Mouse (Mus musculus) olfactory bulb, adult 2 months (tissue): ENCODE data around the gene Ccdc3. TPM values are rescaled to one million over a fixed set of nuclear protein-coding genes. Genes with fewer than 3 reads are reported as not detected.
"Not testable (repeated sequence)": the region's sequence is repeated elsewhere in the genome, so short reads cannot be mapped to it uniquely, and the experiment has no call there.

Experiments used
- H3K27ac ChIP-seq: fragments of 200-500 bp; 2 replicates; pipeline ENCODE4 v1.5.1; 2012; ENCODE audit warnings: low read depth, low read length; ENCODE audit not compliant: insufficient read depth
- H3K4me1 ChIP-seq: fragments of 200-500 bp; 2 replicates; pipeline ENCODE4 v1.6.1; 2012; ENCODE audit warnings: low read length; ENCODE audit not compliant: control insufficient read depth, insufficient read depth
- H3K4me3 ChIP-seq: fragments of 200-500 bp; 2 replicates; pipeline ENCODE4 v1.5.1; 2012; ENCODE audit warnings: mild to moderate bottlenecking, low read depth, low read length, moderate library complexity; ENCODE audit not compliant: insufficient read depth
- CTCF ChIP-seq: fragments of 200-500 bp; IDR thresholded peaks from 2 replicates; pipeline ENCODE4 v1.5.1; 2012; ENCODE audit warnings: low read depth, mild to moderate bottlenecking, low read length, moderate library complexity; ENCODE audit not compliant: insufficient read depth
- POLR2A ChIP-seq: fragments of 200-500 bp; IDR thresholded peaks from 2 replicates; pipeline ENCODE4 v1.6.1; 2012; ENCODE audit warnings: mild to moderate bottlenecking, low read depth, low read length, moderate library complexity; ENCODE audit not compliant: insufficient read depth
- WGBS: fragments of 180-500 bp; shearing (Covaris S2); methylation state at CpG from one replicate; pipeline ENCODE4 v1.1.7; 2018; 5-methylcytosine and 5-hydroxymethylcytosine counted together
- polyA plus RNA-seq: library from polyadenylated mRNA; stranded (reverse); fragments of >200 nt; gene quantifications from 2 replicates; pipeline ENCODE4 v1.2.4, GENCODE M21; 2012; ENCODE audit warnings: low replicate concordance; ENCODE audit not compliant: missing spikeins, insufficient read depth, insufficient read length

The Ccdc3 gene
- not detected in 2 replicates for polyA plus RNA-seq

DNA sequence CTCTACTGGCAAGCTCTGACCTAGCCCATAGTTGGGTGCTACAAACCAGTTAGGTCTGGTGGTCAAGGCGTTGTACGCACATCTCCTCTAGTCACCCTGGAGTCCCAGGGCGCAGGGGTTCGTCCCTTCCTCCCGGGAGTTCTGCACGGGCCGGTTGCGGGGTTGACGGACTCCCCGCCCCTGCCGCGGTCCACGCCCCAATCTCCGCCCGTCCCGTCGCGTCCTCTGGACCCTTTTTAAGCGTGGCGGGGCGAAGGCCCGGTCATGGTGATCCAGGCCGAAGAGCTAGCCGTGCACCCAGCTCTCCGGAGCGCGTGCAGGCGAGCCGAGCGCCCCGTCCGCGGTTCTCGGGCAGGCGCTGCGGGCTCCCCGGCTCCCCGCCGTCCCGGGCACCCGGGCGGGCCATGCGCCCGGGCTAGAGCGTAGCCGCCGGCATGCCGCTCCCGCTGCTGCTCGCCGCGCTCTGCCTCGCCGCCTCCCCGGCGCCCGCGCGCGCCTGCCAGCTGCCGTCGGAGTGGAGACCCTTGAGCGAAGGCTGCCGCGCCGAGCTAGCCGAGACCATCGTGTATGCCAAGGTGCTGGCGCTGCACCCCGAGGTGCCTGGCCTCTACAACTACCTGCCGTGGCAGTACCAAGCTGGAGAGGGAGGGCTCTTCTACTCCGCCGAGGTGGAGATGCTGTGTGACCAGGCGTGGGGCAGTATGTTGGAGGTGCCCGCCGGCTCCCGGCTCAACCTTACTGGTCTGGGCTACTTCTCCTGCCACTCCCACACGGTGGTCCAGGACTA, at the start of gene Ccdc3:
TSS of gene Ccdc3 (plus strand) at position 277 of the 787 bp plus-strand sequence.
- TF ChIP-seq CTCF (no peak), POLR2A (no peak)
- Histone ChIP-seq H3K4me1 (peaks cover 7% of the 10 kb centered on the region), H3K4me3 (peak within 1 kb of the TSS; percentile 43), H3K27ac (no peak within 1 kb of the TSS)
- WGBS: under 1% methylated on average over 77 of the region's 78 CpGs

DNA sequence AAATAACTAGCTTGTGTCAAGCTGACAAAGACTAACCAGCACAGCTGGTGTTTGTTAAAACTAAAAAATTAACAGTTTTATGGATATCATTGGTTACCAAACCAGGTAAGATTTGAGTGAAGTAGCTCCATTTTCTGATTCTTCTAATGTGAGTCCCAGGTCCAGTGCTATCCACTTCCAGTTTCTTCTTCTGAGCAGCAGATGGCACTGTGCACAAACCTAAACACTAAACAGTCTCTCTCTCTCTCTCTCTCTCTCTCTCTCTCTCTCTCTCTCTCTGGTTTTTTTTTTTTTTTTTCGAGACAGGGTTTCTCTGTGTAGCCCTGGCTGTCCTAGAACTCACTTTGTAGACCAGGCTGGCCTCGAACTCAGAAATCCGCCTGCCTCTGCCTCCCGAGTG, 47.2 kb upstream of the Ccdc3 start:
- H3K4me1 ChIP-seq, H3K4me3 ChIP-seq, H3K27ac ChIP-seq: not testable (repeated sequence)
- 65% methylated on average over 4 of the region's 4 CpGs for WGBS

GRCm38 (mm10) chr2:5094876-5095275, 42.7 kb upstream of the Ccdc3 start:
- TF ChIP-seq POLR2A (no peak), CTCF (no peak)
- Histone ChIP-seq H3K4me3 (no peak overlapping the region), H3K27ac (peak overlapping the region; percentile 50; the same call in 1 of the 2 replicates), H3K4me1 (peaks cover 6% of the 10 kb centered on the region)
- 38% methylated on average over 5 of the region's 5 CpGs for WGBS

DNA sequence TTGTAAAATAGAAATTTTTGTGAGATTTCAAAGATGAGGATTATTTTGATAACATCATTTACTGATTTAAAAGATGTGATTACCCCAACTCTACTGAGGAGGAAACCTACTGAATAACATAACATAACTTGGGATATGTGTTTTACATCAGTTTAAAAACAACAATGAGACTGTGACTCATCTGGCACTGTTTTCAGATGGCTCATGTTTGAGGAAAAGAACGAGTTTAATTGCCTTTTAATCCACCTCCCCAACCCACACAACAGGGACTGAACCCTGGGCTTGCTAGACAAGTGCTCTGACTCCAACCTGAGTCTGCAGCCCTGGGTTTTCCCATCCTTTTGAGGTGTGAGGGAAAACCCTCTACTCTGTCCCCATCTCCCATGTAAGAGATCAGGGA, 42.3 kb upstream of the Ccdc3 start:
- peaks cover 6% of the 10 kb centered on the region for H3K4me1 ChIP-seq
- no peak for TF ChIP-seq CTCF
- WGBS: 5% methylated on average over 1 of the region's 1 CpGs
- peak overlapping the region; percentile 45; the same call in 1 of the 2 replicates for H3K27ac ChIP-seq
- H3K4me3 ChIP-seq: no peak overlapping the region

GRCm38 (mm10) chr2:5097786-5098445, 39.7 kb upstream of the Ccdc3 start:
- H3K27ac ChIP-seq: no peak overlapping the region
- 46% methylated on average over 20 of the region's 20 CpGs for WGBS
- H3K4me3 ChIP-seq: no peak overlapping the region
- TF ChIP-seq CTCF (no peak), POLR2A (no peak)
- H3K4me1 ChIP-seq: peaks cover 6% of the 10 kb centered on the region

DNA sequence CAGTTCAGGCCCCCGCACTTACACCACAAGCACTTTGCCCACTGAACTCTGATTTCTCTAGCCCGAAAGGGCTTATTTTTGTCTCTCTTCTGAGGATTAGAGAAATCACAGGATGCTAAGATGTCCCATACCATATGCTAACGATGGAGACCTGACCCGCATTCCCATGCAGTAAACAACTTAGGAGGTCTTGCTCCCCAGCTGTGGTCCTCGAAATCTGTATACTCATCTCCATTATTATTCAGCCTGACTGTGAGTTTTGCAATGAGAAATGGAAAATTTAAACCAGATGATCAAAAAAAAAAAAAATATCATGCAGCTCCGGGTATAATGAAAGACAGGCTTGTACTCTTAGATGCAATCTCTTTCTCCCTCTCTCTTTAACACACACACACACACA, 38.4 kb upstream of the Ccdc3 start:
- Histone ChIP-seq H3K4me1 (peaks cover 6% of the 10 kb centered on the region), H3K4me3 (no peak overlapping the region), H3K27ac (no peak overlapping the region)
- TF ChIP-seq POLR2A: no peak
- 77% methylated on average over 6 of the region's 6 CpGs for WGBS

DNA sequence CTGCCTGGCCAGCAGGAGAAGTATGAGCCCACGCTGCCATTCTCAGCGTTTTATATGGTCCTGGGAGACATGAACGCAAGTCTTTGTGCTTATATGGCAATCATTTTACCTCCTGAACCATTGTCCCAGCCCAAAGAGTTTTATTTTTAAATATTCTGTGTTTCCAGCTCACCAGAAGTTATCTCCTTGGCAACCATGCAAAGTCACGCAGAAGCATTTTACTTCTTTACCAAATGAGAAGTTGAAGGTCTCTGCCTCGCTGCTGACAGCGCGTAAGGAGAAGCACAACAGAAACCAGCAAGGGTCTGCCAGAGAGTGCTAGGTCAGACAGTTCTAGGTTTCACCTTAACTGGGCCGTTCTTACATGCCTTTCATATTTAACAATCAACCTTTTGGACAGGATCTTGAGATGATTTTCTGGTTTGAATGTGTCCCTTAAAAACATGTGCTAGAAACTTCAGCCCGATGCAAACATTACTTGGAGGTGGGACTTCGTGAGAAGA, 35.8 kb upstream of the Ccdc3 start:
- 60% methylated on average over 10 of the region's 10 CpGs for WGBS

GRCm38 (mm10) chr2:5102891-5103290, 34.7 kb upstream of the Ccdc3 start:
- TF ChIP-seq POLR2A (no peak), CTCF (no peak)
- WGBS: 73% methylated on average over 1 of the region's 1 CpGs
- Histone ChIP-seq H3K4me3 (no peak overlapping the region), H3K4me1 (peaks cover 4% of the 10 kb centered on the region), H3K27ac (no peak overlapping the region)

More for the DNA sequence above, 35.8 kb upstream of the Ccdc3 start:
- TF ChIP-seq POLR2A: no peak
- TF ChIP-seq CTCF: no peak
- Histone ChIP-seq H3K27ac (no peak overlapping the region), H3K4me3 (no peak overlapping the region), H3K4me1 (peaks cover 6% of the 10 kb centered on the region)

DNA sequence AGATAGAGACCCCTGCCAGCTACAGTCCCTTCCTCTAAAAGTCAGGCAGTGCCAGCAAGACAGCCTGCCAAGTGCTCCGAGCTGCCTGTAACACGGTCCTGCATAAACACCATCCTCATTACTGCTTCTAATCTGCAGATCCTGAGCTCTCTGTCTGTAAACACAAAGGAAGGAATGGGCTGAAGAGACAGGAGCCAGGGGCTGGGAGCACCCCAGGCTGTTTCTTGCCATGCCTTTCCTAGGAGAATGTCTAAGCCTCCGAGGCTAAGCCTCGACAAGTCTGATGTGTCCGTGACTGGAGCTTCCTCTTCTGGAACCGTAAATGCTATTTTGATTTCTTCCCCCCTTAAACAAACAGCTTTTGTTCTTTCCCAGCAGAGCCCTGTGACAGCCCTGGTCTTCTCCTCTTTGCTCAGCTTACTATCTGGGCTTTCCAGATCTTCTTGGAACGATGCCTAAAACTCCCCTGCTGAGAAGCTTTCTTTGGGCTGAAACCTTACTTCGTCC, 24.7 kb upstream of the Ccdc3 start:
- TF ChIP-seq POLR2A (no peak), CTCF (no peak)
- 7% methylated on average over 8 of the region's 8 CpGs for WGBS
- H3K4me3 ChIP-seq: no peak overlapping the region
- peak overlapping the region; percentile 33 for H3K27ac ChIP-seq
- H3K4me1 ChIP-seq: peaks cover 17% of the 10 kb centered on the region
